Mouse (Mus musculus) embryonic facial prominence, embryonic 11.5 days (tissue): ENCODE data around the gene Smap2. TPM values are rescaled to one million over a fixed set of nuclear protein-coding genes. Genes with fewer than 3 reads are reported as not detected.

Source experiments
- ATAC-seq: fragments of 200-750 bp; cut with Nextera tagmentation; replicated peaks from 2 replicates; pipeline ENCODE4 v1.8.0; 2017; ENCODE audit warnings: low read depth; ENCODE audit not compliant: insufficient number of reproducible peaks, low FRiP score, low TSS enrichment
- DNase-seq: peaks from one replicate; pipeline ENCODE4 v3.0.0-alpha.2; 2015; ENCODE audit warnings: low spot score
- H3K27ac ChIP-seq: fragments of 300-500 bp; sonication (generic); replicated peaks from 2 replicates; pipeline ENCODE4 v1.5.1; 2014; ENCODE audit warnings: mild to moderate bottlenecking, low read depth, low read length, control low read depth
- H3K27me3 ChIP-seq: fragments of 300-500 bp; sonication (generic); 2 replicates; pipeline ENCODE4 v1.6.1; 2014; ENCODE audit warnings: mild to moderate bottlenecking, low read length, moderate library complexity, mixed read lengths; ENCODE audit not compliant: control insufficient read depth, insufficient read depth
- H3K36me3 ChIP-seq: fragments of 300-500 bp; sonication (generic); replicated peaks from 2 replicates; pipeline ENCODE4 v1.6.1; 2014; ENCODE audit warnings: low read depth, mild to moderate bottlenecking, low read length, moderate library complexity, mixed read lengths; ENCODE audit not compliant: control insufficient read depth, insufficient read depth
- H3K4me1 ChIP-seq: fragments of 300-500 bp; sonication (generic); 2 replicates; pipeline ENCODE4 v1.6.1; 2014; ENCODE audit warnings: low read length, mixed read lengths; ENCODE audit not compliant: control insufficient read depth, insufficient read depth
- H3K4me2 ChIP-seq: fragments of 300-500 bp; sonication (generic); 2 replicates; pipeline ENCODE4 v1.6.1; 2014; ENCODE audit warnings: low read depth, mild to moderate bottlenecking, control low read depth, low read length, moderate library complexity
- H3K4me3 ChIP-seq: fragments of 300-500 bp; sonication (generic); 2 replicates; pipeline ENCODE4 v1.5.1; 2014; ENCODE audit warnings: low read depth, low read length, control low read depth
- H3K9ac ChIP-seq: fragments of 300-500 bp; sonication (generic); replicated peaks from 2 replicates; pipeline ENCODE4 v1.6.1; 2014; ENCODE audit warnings: mild to moderate bottlenecking, control low read depth, low read length
- H3K9me3 ChIP-seq: fragments of 300-500 bp; sonication (generic); replicated peaks from 2 replicates; pipeline ENCODE4 v1.6.1; 2016; ENCODE audit warnings: mild to moderate bottlenecking, low read length, inconsistent platforms, mixed read lengths; ENCODE audit not compliant: control insufficient read depth
- whole genome bisulfite sequencing: fragments of 180-500 bp; shearing (Covaris S2); extraction: QIAGEN DNeasy Blood & Tissue Kit; methylation state at CpG from one replicate; pipeline ENCODE4 v1.1.7; 2014; 5-methylcytosine and 5-hydroxymethylcytosine counted together
- microRNA-seq: library from miRNA; unstranded; fragments of <30 nt; microRNA quantifications from one replicate; pipeline ENCODE4, GENCODE M21; 2016; ENCODE audit warnings: borderline number of aligned reads
- polyA plus RNA-seq: library from polyadenylated mRNA; unstranded; fragments of >200 nt; fragmentation: Nextera tagmentation; extraction: Ambion mirVana; gene quantifications from 2 replicates; pipeline ENCODE4 v1.2.1, GENCODE M21; 2014

Smap2 gene
- polyA plus RNA-seq, 1 experiment from 2014 or later, result 17.2 TPM

- no peaks in the 10 kb centered on the region for H3K27me3 ChIP-seq
- DNase-seq, result no peak
- no peaks in the 10 kb centered on the region for H3K9me3 ChIP-seq
- H3K9ac ChIP-seq, result no peak overlapping the region
- ATAC-seq, result no peak
- no peaks in the 10 kb centered on the region for H3K36me3 ChIP-seq
- no peak overlapping the region for H3K4me2 ChIP-seq
- no peak overlapping the region for H3K4me3 ChIP-seq
- no peak overlapping the region for H3K27ac ChIP-seq
- H3K4me1 ChIP-seq, result no peaks in the 10 kb centered on the region
- WGBS, result 92% methylated on average over 18 of the region's 18 CpGs
These were observed 86.3 kb downstream of the Smap2 start for GRCm38 (mm10) chr4:120930736-120931135.

GRCm38 (mm10) chr4:120928686-120929085 is 88.4 kb downstream of the Smap2 start:
- no peaks in the 10 kb centered on the region for H3K36me3 ChIP-seq
- no peaks in the 10 kb centered on the region for H3K27me3 ChIP-seq
- H3K4me2 ChIP-seq, result no peak overlapping the region
- H3K27ac ChIP-seq, result no peak overlapping the region
- DNase-seq (no peak), ATAC-seq (no peak)
- H3K9me3 ChIP-seq, result no peaks in the 10 kb centered on the region
- H3K9ac ChIP-seq, result no peak overlapping the region
- WGBS, result 84% methylated on average over 3 of the region's 3 CpGs
- H3K4me3 ChIP-seq, result no peak overlapping the region
- no peaks in the 10 kb centered on the region; the same call in 1 of the 2 replicates for H3K4me1 ChIP-seq

- peak overlapping the region; percentile 78 for H3K9ac ChIP-seq
- H3K4me2 ChIP-seq, result peak overlapping the region; percentile 57
- no peaks in the 10 kb centered on the region for H3K27me3 ChIP-seq
- 23% methylated on average over 3 of the region's 3 CpGs for WGBS
- H3K4me1 ChIP-seq, result no peaks in the 10 kb centered on the region; the same call in 1 of the 2 replicates
- H3K27ac ChIP-seq, result peak overlapping the region; percentile 59; the same call in 1 of the 2 replicates
- H3K36me3 ChIP-seq, result peaks cover 13% of the 10 kb centered on the region
- DNase-seq (no peak), ATAC-seq (no peak)
- H3K9me3 ChIP-seq, result no peaks in the 10 kb centered on the region; the same call in 1 of the 2 replicates
- H3K4me3 ChIP-seq, result peak overlapping the region; percentile 49
These were observed 91.7 kb downstream of the Smap2 start for GRCm38 (mm10) chr4:120925386-120925785.

GRCm38 (mm10) chr4:120924554-120925299 is 92.3 kb downstream of the Smap2 start, which contains the start of gene Exo5:
TSS of gene Exo5 (minus strand) at chr4:120925017.
- peak within 1 kb of the TSS; percentile 78 for H3K9ac ChIP-seq
- H3K4me3 ChIP-seq, result peak within 1 kb of the TSS; percentile 49
- peak within 1 kb of the TSS; percentile 69 for H3K27ac ChIP-seq
- peaks cover 15% of the 10 kb centered on the region for H3K36me3 ChIP-seq
- peak within 1 kb of the TSS; percentile 57 for H3K4me2 ChIP-seq
- ATAC-seq (peak; percentile 96), DNase-seq (peak; percentile 95)
- H3K27me3 ChIP-seq, result no peaks in the 10 kb centered on the region
- under 1% methylated on average over 33 of the region's 33 CpGs for WGBS
- H3K4me1 ChIP-seq, result no peaks in the 10 kb centered on the region; the same call in 1 of the 2 replicates
- H3K9me3 ChIP-seq, result no peaks in the 10 kb centered on the region; the same call in 1 of the 2 replicates

- no peak overlapping the region for H3K27ac ChIP-seq
- ATAC-seq, result no peak
- H3K27me3 ChIP-seq, result no peaks in the 10 kb centered on the region
- no peak for DNase-seq
- H3K9ac ChIP-seq, result no peak overlapping the region
- WGBS, result 94% methylated on average over 8 of the region's 8 CpGs
- H3K9me3 ChIP-seq, result no peaks in the 10 kb centered on the region; the same call in 1 of the 2 replicates
- no peaks in the 10 kb centered on the region; the same call in 1 of the 2 replicates for H3K4me1 ChIP-seq
- H3K36me3 ChIP-seq, result peaks cover 15% of the 10 kb centered on the region
- no peak overlapping the region for H3K4me2 ChIP-seq
- no peak overlapping the region for H3K4me3 ChIP-seq
These were observed 95.6 kb downstream of the Smap2 start for GRCm38 (mm10) chr4:120921461-120921860.

Small RNA genes lying within 50 kb of the gene (microRNA-seq; reads per million reads assigned to microRNA genes)
- gene Mir7015, result not detected

Other genes with a start within 250 kb of the Smap2 start
- 137 and 139 TPM in 2 replicates for gene Nfyc, start 185.7 kb downstream of the Smap2 start, polyA plus RNA-seq
- 1.8 and 2.4 TPM in 2 replicates for gene Rims3, start 162.4 kb downstream of the Smap2 start, polyA plus RNA-seq
- gene Exo5, start 92.2 kb downstream of the Smap2 start, polyA plus RNA-seq, result 34.6 and 37.4 TPM in 2 replicates
- 9.9 TPM in 2 replicates for gene Zfp69, start 65.5 kb downstream of the Smap2 start, polyA plus RNA-seq
- gene Col9a2, start 22.1 kb upstream of the Smap2 start, polyA plus RNA-seq, result 6.0 and 10.1 TPM in 2 replicates
- 25.8 and 26.0 TPM in 2 replicates for gene Zmpste24, start 81.0 kb upstream of the Smap2 start, polyA plus RNA-seq
- gene Tmco2, start 92.0 kb upstream of the Smap2 start, polyA plus RNA-seq, result not detected in 2 replicates
- 22.9 and 24.8 TPM in 2 replicates for gene Rlf, start 197.8 kb upstream of the Smap2 start, polyA plus RNA-seq